Mouse (Mus musculus): ENCODE measurements around the gene Mrpl54. TPM values are rescaled to one million over a fixed set of nuclear protein-coding genes. Genes with fewer than 3 reads are reported as not detected.

Mrpl54 gene
- total RNA-seq (2014; rRNA removed): 145 and 164 TPM in 2 replicates
- 162 and 179 TPM in 2 replicates for polyA plus RNA-seq (2015; fragmentation: Nextera tagmentation; extraction: Ambion mirVana)

DNA sequence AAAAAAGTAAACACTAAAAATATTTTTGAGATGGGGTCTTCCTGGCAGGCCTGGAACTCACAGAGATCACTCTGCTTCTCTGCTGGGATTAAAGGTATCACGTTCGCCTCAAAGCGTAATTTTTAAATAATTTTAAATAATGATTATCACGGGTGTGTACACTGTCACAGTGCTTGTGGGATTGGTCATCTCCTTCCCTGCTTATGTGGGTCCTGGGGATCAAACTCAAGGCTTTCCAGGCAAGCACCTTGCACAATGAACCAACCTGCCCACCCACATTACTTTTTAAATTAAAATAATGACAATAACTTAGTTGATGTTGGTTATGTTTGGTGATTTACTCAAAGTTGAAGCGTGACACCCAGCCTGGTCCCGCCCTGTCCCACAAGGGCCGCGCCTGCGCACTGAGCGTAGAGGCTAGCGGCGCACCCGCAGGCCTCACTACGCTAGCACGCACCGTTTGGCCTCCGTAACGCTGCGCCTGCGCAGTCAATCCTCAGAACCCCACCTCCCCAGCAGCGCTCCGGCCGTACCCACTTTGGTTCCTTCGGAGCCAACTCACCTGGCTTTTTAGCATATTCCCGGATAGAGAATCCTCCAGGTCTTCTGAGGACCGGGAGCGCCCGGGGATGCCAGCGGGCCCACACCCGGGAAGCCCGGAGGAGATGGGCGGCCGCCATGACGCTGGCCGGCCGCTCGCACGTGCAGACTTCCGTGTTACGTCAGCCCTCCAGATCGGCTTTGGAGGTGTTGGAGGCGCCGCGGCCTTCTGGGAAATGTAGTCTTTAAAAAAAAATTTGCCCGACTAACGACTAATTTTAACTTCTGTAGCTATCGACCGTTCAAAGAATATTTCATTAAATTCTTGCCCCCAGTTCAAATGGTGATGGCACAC lies at the start of gene Mrpl54, which contains the start of gene Apba3:
TSS of gene Mrpl54 (minus strand) at position 724 of the 895 bp plus-strand sequence.
TSS of gene Apba3 (plus strand) at position 750 of the 895 bp plus-strand sequence.
- H3K36me3 ChIP-seq (ENCODE audit: insufficient read depth, low read length): peaks cover 32% of the 10 kb centered on the region
- H3K4me2 ChIP-seq (ENCODE audit: low read depth, low read length, poor library complexity, severe bottlenecking): peak within 1 kb of the TSS; percentile 82
- peak within 1 kb of the TSS; percentile 83 for H3K27ac ChIP-seq (ENCODE audit: low read depth, low read length)
- WGBS: under 1% methylated on average over 48 of the region's 48 CpGs
- TF ChIP-seq CTCF (IDR thresholded peaks at IDR 0.05): no peak
- DNase-seq (ENCODE audit: low spot score) (peak; percentile 95), ATAC-seq (ENCODE audit: low FRiP score) (peak; percentile 91)
- H3K9ac ChIP-seq (replicated peaks; ENCODE audit: low read length, poor library complexity, severe bottlenecking): peak within 1 kb of the TSS; percentile 75
- no peaks in the 10 kb centered on the region for H3K27me3 ChIP-seq (ENCODE audit: insufficient read depth, low read length)
- H3K4me3 ChIP-seq (ENCODE audit: low read depth, low read length): peak within 1 kb of the TSS; percentile 61
- H3K9me3 ChIP-seq (ENCODE audit: low read length): no peaks in the 10 kb centered on the region
- peaks cover 13% of the 10 kb centered on the region for H3K4me1 ChIP-seq (ENCODE audit: insufficient read depth, low read length)

DNA sequence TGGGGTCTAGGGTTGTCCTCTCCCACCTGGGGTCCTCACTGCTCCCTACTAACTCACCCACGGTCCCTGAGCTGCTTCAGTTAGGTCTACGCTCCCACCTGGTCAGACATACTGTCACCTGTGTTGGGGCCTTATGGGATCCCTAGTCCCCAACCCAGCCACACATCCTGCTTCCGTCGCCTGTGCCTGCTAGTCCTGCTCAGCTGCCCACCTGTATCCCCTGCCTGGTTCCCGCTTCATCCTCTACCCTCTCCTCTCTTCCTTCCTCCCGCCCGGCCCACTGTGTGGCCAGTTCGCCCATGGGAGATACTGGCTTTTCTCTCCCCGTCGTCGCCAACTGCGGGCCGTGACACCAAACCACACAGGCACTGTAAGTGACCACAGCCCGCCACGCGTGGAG lies 48.9 kb upstream of the Mrpl54 start:
- WGBS: 93% methylated on average over 16 of the region's 16 CpGs
- no peak for DNase-seq (ENCODE audit: low spot score)

DNA sequence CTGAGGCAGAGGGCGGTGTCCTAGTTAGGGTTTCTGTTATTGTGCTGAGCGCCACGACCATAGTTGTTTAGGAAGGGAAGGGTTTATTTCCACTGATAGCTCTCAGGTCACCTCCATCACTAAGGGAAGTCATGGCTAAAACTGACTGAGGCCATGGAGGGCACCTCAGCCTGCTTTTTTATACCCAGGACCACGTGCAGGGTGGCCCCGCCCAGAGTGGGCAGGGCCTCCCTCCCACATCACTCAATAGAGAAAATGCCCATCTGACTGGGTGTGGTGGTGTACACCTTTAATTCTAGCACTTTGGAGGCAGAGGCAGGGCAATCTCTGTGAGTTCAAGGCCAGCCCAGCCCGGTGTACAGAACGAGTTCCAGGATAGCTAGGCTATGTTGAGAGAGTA lies 47.5 kb upstream of the Mrpl54 start:
- ATAC-seq (ENCODE audit: low FRiP score) (no peak), DNase-seq (ENCODE audit: low spot score) (no peak)
- no peaks in the 10 kb centered on the region for H3K9me3 ChIP-seq (ENCODE audit: low read length)
- H3K9ac ChIP-seq (replicated peaks; ENCODE audit: low read length, poor library complexity, severe bottlenecking): no peak overlapping the region
- 81% methylated on average over 7 of the region's 7 CpGs for WGBS
- TF ChIP-seq CTCF (IDR thresholded peaks at IDR 0.05): no peak
- H3K27ac ChIP-seq (ENCODE audit: low read depth, low read length): no peak overlapping the region
- 0 out of 2 replicates have a peak, but pooled peaks cover 2% of the 10 kb centered on the region for H3K4me1 ChIP-seq (ENCODE audit: insufficient read depth, low read length)
- H3K27me3 ChIP-seq (ENCODE audit: insufficient read depth, low read length): no peaks in the 10 kb centered on the region
- no peak overlapping the region for H3K4me3 ChIP-seq (ENCODE audit: low read depth, low read length)
- H3K4me2 ChIP-seq (ENCODE audit: low read depth, low read length, poor library complexity, severe bottlenecking): no peak overlapping the region
- H3K36me3 ChIP-seq (ENCODE audit: insufficient read depth, low read length): peaks cover 83% of the 10 kb centered on the region

More for the DNA sequence above, 48.9 kb upstream of the Mrpl54 start:
- H3K4me1 ChIP-seq (ENCODE audit: insufficient read depth, low read length): 0 out of 2 replicates have a peak, but pooled peaks cover 3% of the 10 kb centered on the region
- H3K9me3 ChIP-seq (ENCODE audit: low read length): no peaks in the 10 kb centered on the region
- TF ChIP-seq CTCF (IDR thresholded peaks at IDR 0.05): no peak
- H3K4me2 ChIP-seq (ENCODE audit: low read depth, low read length, poor library complexity, severe bottlenecking): no peak overlapping the region
- no peak overlapping the region for H3K4me3 ChIP-seq (ENCODE audit: low read depth, low read length)
- peaks cover 69% of the 10 kb centered on the region for H3K36me3 ChIP-seq (ENCODE audit: insufficient read depth, low read length)
- no peak for ATAC-seq (ENCODE audit: low FRiP score)
- no peaks in the 10 kb centered on the region for H3K27me3 ChIP-seq (ENCODE audit: insufficient read depth, low read length)
- no peak overlapping the region for H3K27ac ChIP-seq (ENCODE audit: low read depth, low read length)
- no peak overlapping the region for H3K9ac ChIP-seq (replicated peaks; ENCODE audit: low read length, poor library complexity, severe bottlenecking)

DNA sequence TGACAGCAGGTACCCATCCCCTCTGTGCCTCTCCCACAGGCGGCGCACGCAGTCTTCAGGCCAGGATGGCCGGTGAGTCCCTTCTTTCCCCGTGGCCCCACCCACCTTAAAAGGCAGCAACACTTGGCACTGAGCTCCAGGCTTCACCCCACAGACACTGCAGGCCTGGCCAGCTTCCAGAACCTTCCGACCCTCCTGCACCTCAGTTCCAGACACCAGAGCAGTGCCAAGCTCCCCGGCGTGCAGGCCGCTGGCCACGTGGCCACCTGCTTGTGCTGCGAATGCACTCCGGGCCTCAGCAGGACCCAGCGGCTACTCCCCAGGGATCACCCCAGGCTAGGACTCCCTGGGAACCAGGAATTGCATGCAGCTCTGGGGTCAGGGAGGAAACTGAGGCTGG lies 46.8 kb upstream of the Mrpl54 start:
- ATAC-seq (ENCODE audit: low FRiP score) (no peak), DNase-seq (ENCODE audit: low spot score) (no peak)
- no peak for TF ChIP-seq CTCF (IDR thresholded peaks at IDR 0.05)
- 89% methylated on average over 13 of the region's 13 CpGs for WGBS
- Histone ChIP-seq H3K4me2 (ENCODE audit: low read depth, low read length, poor library complexity, severe bottlenecking) (no peak overlapping the region), H3K36me3 (ENCODE audit: insufficient read depth, low read length) (peaks cover 86% of the 10 kb centered on the region), H3K27me3 (ENCODE audit: insufficient read depth, low read length) (no peaks in the 10 kb centered on the region), H3K4me1 (ENCODE audit: insufficient read depth, low read length) (no peaks in the 10 kb centered on the region), H3K9ac (replicated peaks; ENCODE audit: low read length, poor library complexity, severe bottlenecking) (no peak overlapping the region), H3K4me3 (ENCODE audit: low read depth, low read length) (no peak overlapping the region), H3K27ac (ENCODE audit: low read depth, low read length) (no peak overlapping the region), H3K9me3 (ENCODE audit: low read length) (no peaks in the 10 kb centered on the region)

DNA sequence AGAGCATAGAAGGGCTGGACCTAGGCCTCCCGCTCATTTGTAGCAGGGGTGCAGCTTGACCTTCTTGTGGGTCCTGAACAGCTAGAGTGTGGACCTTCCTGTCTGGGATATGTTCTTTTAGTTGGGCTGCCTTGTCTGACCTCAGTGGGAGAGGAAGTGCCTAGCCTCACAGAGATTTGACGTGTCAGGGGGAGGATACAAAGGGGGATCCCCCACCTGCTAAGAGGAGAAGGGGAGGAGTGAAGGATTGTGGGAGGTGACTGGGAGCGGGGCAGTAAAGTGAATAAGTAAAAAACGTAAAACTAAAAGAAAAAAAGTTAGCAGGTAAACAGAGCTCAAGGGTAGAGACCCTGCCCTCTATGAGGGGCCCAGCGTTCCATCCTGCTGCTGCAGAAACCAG lies 42.8 kb upstream of the Mrpl54 start:
- Histone ChIP-seq H3K9ac (replicated peaks; ENCODE audit: low read length, poor library complexity, severe bottlenecking) (no peak overlapping the region), H3K4me1 (ENCODE audit: insufficient read depth, low read length) (no peaks in the 10 kb centered on the region), H3K4me3 (ENCODE audit: low read depth, low read length) (no peak overlapping the region), H3K36me3 (ENCODE audit: insufficient read depth, low read length) (peaks cover 83% of the 10 kb centered on the region), H3K9me3 (ENCODE audit: low read length) (no peaks in the 10 kb centered on the region), H3K4me2 (ENCODE audit: low read depth, low read length, poor library complexity, severe bottlenecking) (no peak overlapping the region), H3K27me3 (ENCODE audit: insufficient read depth, low read length) (no peaks in the 10 kb centered on the region), H3K27ac (ENCODE audit: low read depth, low read length) (no peak overlapping the region)
- no peak for TF ChIP-seq CTCF (IDR thresholded peaks at IDR 0.05)
- 93% methylated on average over 5 of the region's 5 CpGs for WGBS
- DNase-seq (ENCODE audit: low spot score) (no peak), ATAC-seq (ENCODE audit: low FRiP score) (no peak)

Data from midbrain, postnatal 0 days (tissue).